Mouse (Mus musculus) myocyte (in vitro differentiated cells): ENCODE data around the gene Npl.

ENCODE experiments used
- POLR2A ChIP-seq: IDR thresholded peaks from one replicate; pipeline ENCODE4 v1.6.1; 2011; ENCODE audit warnings: low read depth, mild to moderate bottlenecking, control low read depth, moderate library complexity; ENCODE audit not compliant: insufficient read length
- POLR2AphosphoS2 ChIP-seq: IDR thresholded peaks from one replicate; pipeline ENCODE4 v1.6.1; 2011; ENCODE audit warnings: low read depth, control low read depth; ENCODE audit not compliant: insufficient read length

DNA sequence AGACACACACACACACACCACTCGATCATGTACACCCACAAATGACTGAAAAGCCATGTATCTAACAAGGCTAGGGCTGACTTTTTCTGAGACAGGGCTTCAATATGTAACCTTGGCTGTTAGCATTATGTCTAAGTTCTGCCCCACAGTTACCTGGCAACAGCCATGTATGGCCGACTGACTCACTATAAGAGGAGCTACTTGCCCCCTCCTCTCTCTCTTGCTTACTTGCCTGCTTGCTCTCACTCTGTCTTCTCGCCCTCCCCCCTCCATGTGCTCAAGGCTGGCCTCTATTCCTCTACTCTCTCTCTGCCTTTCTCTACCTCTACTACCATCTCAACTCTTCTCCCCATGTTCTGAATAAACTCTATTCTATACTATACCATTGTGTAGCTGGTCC is 9.1 kb downstream of the Npl start:
- TF ChIP-seq POLR2A = no peak
- TF ChIP-seq POLR2AphosphoS2 = no peak
